Mouse (Mus musculus) forebrain, postnatal 0 days (tissue): ENCODE data around the gene Arhgap23. TPM values are rescaled to one million over a fixed set of nuclear protein-coding genes. Genes with fewer than 3 reads are reported as not detected.
A peak's percentile ranks its signal among the peaks of the same experiment; 100 is the strongest.

ENCODE experiments used
- ATAC-seq: fragments of 200-750 bp; cut with Nextera tagmentation; 2 replicates; pipeline ENCODE4 v1.8.0; 2017; ENCODE audit warnings: mild to moderate bottlenecking, moderate library complexity
- DNase-seq: peaks from one replicate; pipeline ENCODE4 v3.0.0-alpha.2; 2015
- H3K27ac ChIP-seq: fragments of 300-500 bp; sonication (generic); 2 replicates; pipeline ENCODE4 v1.5.1; 2014; ENCODE audit warnings: low read depth, mild to moderate bottlenecking, antibody characterized with exemption, low read length, moderate library complexity, mixed read lengths
- H3K27me3 ChIP-seq: fragments of 300-500 bp; sonication (generic); 2 replicates; pipeline ENCODE4 v1.6.1; 2014; ENCODE audit warnings: mild to moderate bottlenecking, low read length, mixed read lengths; ENCODE audit not compliant: insufficient read depth
- H3K36me3 ChIP-seq: fragments of 300-500 bp; sonication (generic); 2 replicates; pipeline ENCODE4 v1.6.1; 2014; ENCODE audit warnings: mild to moderate bottlenecking, moderate library complexity; ENCODE audit not compliant: insufficient read depth
- H3K4me1 ChIP-seq: fragments of 300-500 bp; sonication (generic); 2 replicates; pipeline ENCODE4 v1.6.1; 2014; ENCODE audit warnings: antibody characterized with exemption; ENCODE audit not compliant: insufficient read depth
- H3K4me2 ChIP-seq: fragments of 300-500 bp; sonication (generic); 2 replicates; pipeline ENCODE4 v1.6.1; 2014; ENCODE audit warnings: low read depth, mild to moderate bottlenecking, moderate library complexity
- H3K4me3 ChIP-seq: fragments of 300-500 bp; sonication (generic); 2 replicates; pipeline ENCODE4 v1.5.1; 2014; ENCODE audit warnings: low read depth, low read length, mixed read lengths
- H3K9ac ChIP-seq: fragments of 300-500 bp; sonication (generic); 2 replicates; pipeline ENCODE4 v1.6.1; 2014; ENCODE audit warnings: mild to moderate bottlenecking
- H3K9me3 ChIP-seq: fragments of 300-500 bp; sonication (generic); 2 replicates; pipeline ENCODE4 v1.6.1; 2016; ENCODE audit warnings: low read length
- CTCF ChIP-seq: sonication (generic); IDR thresholded peaks from 2 replicates; pipeline ENCODE4 v1.5.1; 2016; ENCODE audit warnings: antibody characterized with exemption, control low read depth, low read depth
- WGBS: fragments of 180-500 bp; shearing (Covaris S2); extraction: QIAGEN DNeasy Blood & Tissue Kit; methylation state at CpG from one replicate; pipeline ENCODE4 v1.1.7; 2014; 5-methylcytosine and 5-hydroxymethylcytosine counted together
- polyA plus RNA-seq: library from polyadenylated mRNA; unstranded; fragments of >200 nt; fragmentation: Nextera tagmentation; extraction: Ambion mirVana; gene quantifications from 2 replicates; pipeline ENCODE4 v1.2.1, GENCODE M21; 2015
- total RNA-seq: library from RNA; depleted of rRNA; stranded (reverse); fragments of >200 nt; gene quantifications from 2 replicates; pipeline ENCODE4 v1.2.3, GENCODE M21; 2014

Gene Arhgap23
- total and polyA plus RNA-seq, 2 experiments from 2014 or later: 10.2 to 52.9 TPM

- no peak for TF ChIP-seq CTCF
- H3K4me1 ChIP-seq: peaks cover 13% of the 10 kb centered on the region; the same call in 1 of the 2 replicates
- H3K27me3 ChIP-seq: no peaks in the 10 kb centered on the region
- no peak overlapping the region for H3K27ac ChIP-seq
- no peak overlapping the region for H3K9ac ChIP-seq
- 61% methylated on average over 3 of the region's 3 CpGs for WGBS
- no peaks in the 10 kb centered on the region for H3K36me3 ChIP-seq
- H3K4me3 ChIP-seq: no peak overlapping the region
- DNase-seq (no peak), ATAC-seq (no peak)
- H3K4me2 ChIP-seq: no peak overlapping the region
- no peaks in the 10 kb centered on the region for H3K9me3 ChIP-seq
Measured at GRCm38 (mm10) chr11:97424802-97425201, 9.5 kb downstream of the Arhgap23 start.

GRCm38 (mm10) chr11:97427794-97428725, 12.7 kb downstream of the Arhgap23 start:
- Histone ChIP-seq H3K9me3 (no peaks in the 10 kb centered on the region), H3K27me3 (no peaks in the 10 kb centered on the region), H3K4me2 (peak overlapping the region; percentile 62), H3K4me3 (peak overlapping the region; percentile 35), H3K4me1 (peaks cover 13% of the 10 kb centered on the region; the same call in 1 of the 2 replicates), H3K9ac (peak overlapping the region; percentile 29), H3K36me3 (no peaks in the 10 kb centered on the region), H3K27ac (peak overlapping the region; percentile 6; the same call in 1 of the 2 replicates)
- no peak for TF ChIP-seq CTCF
- ATAC-seq (peak; percentile 89), DNase-seq (peak; percentile 74)
- WGBS: 2% methylated on average over 32 of the region's 32 CpGs

GRCm38 (mm10) chr11:97428726-97429077, 13.4 kb downstream of the Arhgap23 start:
- Histone ChIP-seq H3K9ac (peak overlapping the region; percentile 29), H3K36me3 (no peaks in the 10 kb centered on the region), H3K27me3 (no peaks in the 10 kb centered on the region), H3K4me2 (peak overlapping the region; percentile 62), H3K4me3 (peak overlapping the region; percentile 35), H3K27ac (peak overlapping the region; percentile 6; the same call in 1 of the 2 replicates), H3K9me3 (no peaks in the 10 kb centered on the region), H3K4me1 (peaks cover 13% of the 10 kb centered on the region; the same call in 1 of the 2 replicates)
- peak; percentile 19 for ATAC-seq
- DNase-seq: no peak
- WGBS: 46% methylated on average over 4 of the region's 4 CpGs
- no peak for TF ChIP-seq CTCF

- H3K4me2 ChIP-seq: no peak overlapping the region
- H3K27ac ChIP-seq: no peak overlapping the region
- ATAC-seq (no peak), DNase-seq (no peak)
- no peaks in the 10 kb centered on the region for H3K36me3 ChIP-seq
- no peaks in the 10 kb centered on the region for H3K27me3 ChIP-seq
- 71% methylated on average over 8 of the region's 8 CpGs for WGBS
- H3K4me1 ChIP-seq: peaks cover 13% of the 10 kb centered on the region; the same call in 1 of the 2 replicates
- no peak overlapping the region for H3K9ac ChIP-seq
- H3K4me3 ChIP-seq: no peak overlapping the region
- no peaks in the 10 kb centered on the region for H3K9me3 ChIP-seq
- no peak for TF ChIP-seq CTCF
Measured at GRCm38 (mm10) chr11:97429615-97430014, 14.3 kb downstream of the Arhgap23 start.

- H3K27ac ChIP-seq: no peak overlapping the region
- H3K9me3 ChIP-seq: no peaks in the 10 kb centered on the region
- peak; percentile 84 for TF ChIP-seq CTCF
- ATAC-seq: no peak
- H3K36me3 ChIP-seq: no peaks in the 10 kb centered on the region
- WGBS: 5% methylated on average over 3 of the region's 3 CpGs
- H3K9ac ChIP-seq: no peak overlapping the region
- H3K4me1 ChIP-seq: peaks cover 13% of the 10 kb centered on the region; the same call in 1 of the 2 replicates
- H3K27me3 ChIP-seq: no peaks in the 10 kb centered on the region
- H3K4me3 ChIP-seq: no peak overlapping the region
- no peak overlapping the region for H3K4me2 ChIP-seq
- no peak for DNase-seq
Measured at GRCm38 (mm10) chr11:97432015-97432414, 16.7 kb downstream of the Arhgap23 start.

GRCm38 (mm10) chr11:97432983-97433539, 17.7 kb downstream of the Arhgap23 start:
- Histone ChIP-seq H3K9me3 (no peaks in the 10 kb centered on the region), H3K9ac (no peak overlapping the region), H3K36me3 (no peaks in the 10 kb centered on the region; the same call in 1 of the 2 replicates), H3K4me2 (no peak overlapping the region), H3K4me3 (no peak overlapping the region), H3K4me1 (peaks cover 5% of the 10 kb centered on the region; the same call in 1 of the 2 replicates), H3K27me3 (no peaks in the 10 kb centered on the region), H3K27ac (no peak overlapping the region)
- no peak for ATAC-seq
- DNase-seq: no peak
- 87% methylated on average over 8 of the region's 8 CpGs for WGBS
- no peak for TF ChIP-seq CTCF

GRCm38 (mm10) chr11:97434121-97434520, 18.8 kb downstream of the Arhgap23 start:
- no peak for DNase-seq
- H3K27me3 ChIP-seq: no peaks in the 10 kb centered on the region; the same call in 1 of the 2 replicates
- H3K4me1 ChIP-seq: no peaks in the 10 kb centered on the region
- no peaks in the 10 kb centered on the region for H3K9me3 ChIP-seq
- 77% methylated on average over 8 of the region's 8 CpGs for WGBS
- TF ChIP-seq CTCF: no peak
- H3K4me3 ChIP-seq: no peak overlapping the region
- H3K36me3 ChIP-seq: no peaks in the 10 kb centered on the region; the same call in 1 of the 2 replicates
- ATAC-seq: no peak
- no peak overlapping the region for H3K9ac ChIP-seq
- H3K27ac ChIP-seq: no peak overlapping the region
- no peak overlapping the region for H3K4me2 ChIP-seq
